Mouse (Mus musculus) forebrain, postnatal 0 days (tissue): Measurements from ENCODE around the gene Gabrr1. TPM values are rescaled to one million over a fixed set of nuclear protein-coding genes. Genes with fewer than 3 reads are reported as not detected.
A peak's percentile ranks its signal among the peaks of the same experiment; 100 is the strongest.

Experiments used
- ATAC-seq: fragments of 200-750 bp; cut with Nextera tagmentation; 2 replicates; pipeline ENCODE4 v1.8.0; 2017; ENCODE audit warnings: mild to moderate bottlenecking, moderate library complexity
- DNase-seq: peaks from one replicate; pipeline ENCODE4 v3.0.0-alpha.2; 2015
- H3K27ac ChIP-seq: fragments of 300-500 bp; sonication (generic); 2 replicates; pipeline ENCODE4 v1.5.1; 2014; ENCODE audit warnings: low read depth, mild to moderate bottlenecking, antibody characterized with exemption, low read length, moderate library complexity, mixed read lengths
- H3K27me3 ChIP-seq: fragments of 300-500 bp; sonication (generic); 2 replicates; pipeline ENCODE4 v1.6.1; 2014; ENCODE audit warnings: mild to moderate bottlenecking, low read length, mixed read lengths; ENCODE audit not compliant: insufficient read depth
- H3K36me3 ChIP-seq: fragments of 300-500 bp; sonication (generic); 2 replicates; pipeline ENCODE4 v1.6.1; 2014; ENCODE audit warnings: mild to moderate bottlenecking, moderate library complexity; ENCODE audit not compliant: insufficient read depth
- H3K4me1 ChIP-seq: fragments of 300-500 bp; sonication (generic); 2 replicates; pipeline ENCODE4 v1.6.1; 2014; ENCODE audit warnings: antibody characterized with exemption; ENCODE audit not compliant: insufficient read depth
- H3K4me2 ChIP-seq: fragments of 300-500 bp; sonication (generic); 2 replicates; pipeline ENCODE4 v1.6.1; 2014; ENCODE audit warnings: low read depth, mild to moderate bottlenecking, moderate library complexity
- H3K4me3 ChIP-seq: fragments of 300-500 bp; sonication (generic); 2 replicates; pipeline ENCODE4 v1.5.1; 2014; ENCODE audit warnings: low read depth, low read length, mixed read lengths
- H3K9ac ChIP-seq: fragments of 300-500 bp; sonication (generic); 2 replicates; pipeline ENCODE4 v1.6.1; 2014; ENCODE audit warnings: mild to moderate bottlenecking
- H3K9me3 ChIP-seq: fragments of 300-500 bp; sonication (generic); 2 replicates; pipeline ENCODE4 v1.6.1; 2016; ENCODE audit warnings: low read length
- CTCF ChIP-seq: sonication (generic); IDR thresholded peaks from 2 replicates; pipeline ENCODE4 v1.5.1; 2016; ENCODE audit warnings: antibody characterized with exemption, control low read depth, low read depth
- WGBS: fragments of 180-500 bp; shearing (Covaris S2); extraction: QIAGEN DNeasy Blood & Tissue Kit; methylation state at CpG from one replicate; pipeline ENCODE4 v1.1.7; 2014; 5-methylcytosine and 5-hydroxymethylcytosine counted together
- polyA plus RNA-seq: library from polyadenylated mRNA; unstranded; fragments of >200 nt; fragmentation: Nextera tagmentation; extraction: Ambion mirVana; gene quantifications from 2 replicates; pipeline ENCODE4 v1.2.1, GENCODE M21; 2015
- total RNA-seq: library from RNA; depleted of rRNA; stranded (reverse); fragments of >200 nt; gene quantifications from 2 replicates; pipeline ENCODE4 v1.2.3, GENCODE M21; 2014; rRNA removed

Gabrr1 gene
- total and polyA plus RNA-seq, 2 experiments from 2014 or later = 0.22 to 0.67 TPM

DNA sequence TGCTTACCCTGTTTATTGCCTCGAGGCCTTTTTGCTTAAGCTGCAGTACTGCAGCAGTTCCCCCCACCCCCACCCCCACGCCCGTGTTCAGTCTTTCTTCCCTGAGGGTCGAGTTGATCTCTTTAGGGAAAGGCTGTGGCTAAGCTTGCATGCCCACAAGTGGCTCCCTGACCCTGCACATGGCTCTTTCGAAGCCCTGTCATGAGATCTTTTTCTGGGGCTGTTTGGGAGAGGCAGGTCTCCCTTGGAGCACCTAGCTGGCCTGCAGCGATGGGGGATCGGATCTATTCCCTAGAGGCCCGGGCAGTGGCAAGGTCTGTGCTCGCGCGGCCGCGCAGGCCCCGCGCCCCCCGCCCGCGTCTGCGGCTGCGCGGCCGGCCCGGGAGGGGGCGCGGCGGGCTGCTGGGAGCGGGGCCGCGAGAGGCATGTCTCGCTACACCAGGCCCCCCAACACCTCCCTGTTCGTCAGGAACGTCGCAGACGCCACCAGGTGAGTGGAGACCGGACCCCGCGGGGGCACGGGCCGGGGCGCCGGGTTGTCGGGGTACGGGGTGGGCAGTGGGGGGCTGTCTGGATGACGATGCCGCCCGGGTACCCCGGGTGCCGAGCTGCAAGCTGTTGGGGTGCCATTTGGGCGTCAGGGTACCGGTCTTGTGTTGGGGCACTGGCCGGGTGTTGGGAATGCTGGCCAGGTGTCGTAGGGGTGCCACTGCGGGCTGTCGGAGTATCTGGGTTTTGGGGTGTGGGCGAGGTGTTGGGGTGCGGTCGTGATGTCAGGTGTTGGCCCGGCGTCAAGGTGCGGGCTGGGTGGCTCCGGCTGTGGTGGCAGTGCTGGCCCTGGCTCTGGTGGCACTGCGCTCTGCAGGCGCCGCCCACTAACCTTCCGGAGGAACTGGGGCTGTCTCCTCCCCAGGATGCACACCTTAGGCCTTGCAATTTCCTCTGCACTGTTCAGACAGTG is 76.8 kb downstream of the Gabrr1 start, which contains the start of gene Srsf12:
Gene Srsf12 (plus strand): TSS at position 111 of the 961 bp plus-strand sequence.
- Histone ChIP-seq H3K27me3 (no peaks in the 10 kb centered on the region), H3K4me1 (no peaks in the 10 kb centered on the region), H3K9ac (peak within 1 kb of the TSS; percentile 95), H3K36me3 (no peaks in the 10 kb centered on the region), H3K4me3 (peak within 1 kb of the TSS; percentile 83), H3K27ac (peak within 1 kb of the TSS; percentile 91), H3K4me2 (peak within 1 kb of the TSS; percentile 81), H3K9me3 (no peaks in the 10 kb centered on the region)
- 3% methylated on average over 65 of the region's 65 CpGs for WGBS
- ATAC-seq (peak; percentile 93), DNase-seq (peak; percentile 83)
- peak; percentile 32; the same call in 1 of the 2 replicates for TF ChIP-seq CTCF

Other genes with a start within 250 kb of the Gabrr1 start
- 30.3 and 39.8 TPM in 2 replicates for gene Ankrd6, start 181.7 kb upstream of the Gabrr1 start, total RNA-seq
- 15.1 and 18.4 TPM in 2 replicates for gene Ankrd6, start 181.7 kb upstream of the Gabrr1 start, polyA plus RNA-seq
- 45.3 and 53.0 TPM in 2 replicates for gene Rragd, start 149.5 kb upstream of the Gabrr1 start, total RNA-seq
- gene Rragd, start 149.5 kb upstream of the Gabrr1 start, polyA plus RNA-seq = 21.8 and 30.6 TPM in 2 replicates
- gene Ube2j1, start 101.1 kb upstream of the Gabrr1 start, total RNA-seq = 88.5 and 106 TPM in 2 replicates
- gene Ube2j1, start 101.1 kb upstream of the Gabrr1 start, polyA plus RNA-seq = 53.6 and 61.2 TPM in 2 replicates
- gene Gabrr2, start 69.5 kb upstream of the Gabrr1 start, total RNA-seq = 0.54 TPM in 1 of 2 replicates, not detected in the other
- not detected in 2 replicates for gene Gabrr2, start 69.5 kb upstream of the Gabrr1 start, polyA plus RNA-seq
- gene Pm20d2, start 57.2 kb downstream of the Gabrr1 start, total RNA-seq = 8.0 and 11.3 TPM in 2 replicates
- 2.3 and 3.3 TPM in 2 replicates for gene Pm20d2, start 57.2 kb downstream of the Gabrr1 start, polyA plus RNA-seq
- 47.0 and 68.4 TPM in 2 replicates for gene Srsf12, start 76.5 kb downstream of the Gabrr1 start, total RNA-seq
- 22.1 and 43.3 TPM in 2 replicates for gene Srsf12, start 76.5 kb downstream of the Gabrr1 start, polyA plus RNA-seq
- gene Pnrc1, start 157.6 kb downstream of the Gabrr1 start, total RNA-seq = 79.9 and 112 TPM in 2 replicates
- gene Pnrc1, start 157.6 kb downstream of the Gabrr1 start, polyA plus RNA-seq = 55.1 and 57.1 TPM in 2 replicates
- gene Rngtt, start 177.8 kb downstream of the Gabrr1 start, total RNA-seq = 22.5 and 32.7 TPM in 2 replicates
- 11.5 and 16.1 TPM in 2 replicates for gene Rngtt, start 177.8 kb downstream of the Gabrr1 start, polyA plus RNA-seq